Mouse (Mus musculus) liver, adult 2 months (tissue): ENCODE measurements around the gene Olfr91.

Source experiments
- CTCF ChIP-seq: fragments of 200-500 bp; IDR thresholded peaks from 2 replicates; pipeline ENCODE4 v1.5.1; 2011; ENCODE audit warnings: low read depth, low read length, control low read depth
- POLR2A ChIP-seq: fragments of 200-500 bp; IDR thresholded peaks from 2 replicates; pipeline ENCODE4 v1.6.1; 2011; ENCODE audit warnings: low read length, control low read depth; ENCODE audit not compliant: insufficient read depth; ENCODE audit errors: extremely low read depth

DNA sequence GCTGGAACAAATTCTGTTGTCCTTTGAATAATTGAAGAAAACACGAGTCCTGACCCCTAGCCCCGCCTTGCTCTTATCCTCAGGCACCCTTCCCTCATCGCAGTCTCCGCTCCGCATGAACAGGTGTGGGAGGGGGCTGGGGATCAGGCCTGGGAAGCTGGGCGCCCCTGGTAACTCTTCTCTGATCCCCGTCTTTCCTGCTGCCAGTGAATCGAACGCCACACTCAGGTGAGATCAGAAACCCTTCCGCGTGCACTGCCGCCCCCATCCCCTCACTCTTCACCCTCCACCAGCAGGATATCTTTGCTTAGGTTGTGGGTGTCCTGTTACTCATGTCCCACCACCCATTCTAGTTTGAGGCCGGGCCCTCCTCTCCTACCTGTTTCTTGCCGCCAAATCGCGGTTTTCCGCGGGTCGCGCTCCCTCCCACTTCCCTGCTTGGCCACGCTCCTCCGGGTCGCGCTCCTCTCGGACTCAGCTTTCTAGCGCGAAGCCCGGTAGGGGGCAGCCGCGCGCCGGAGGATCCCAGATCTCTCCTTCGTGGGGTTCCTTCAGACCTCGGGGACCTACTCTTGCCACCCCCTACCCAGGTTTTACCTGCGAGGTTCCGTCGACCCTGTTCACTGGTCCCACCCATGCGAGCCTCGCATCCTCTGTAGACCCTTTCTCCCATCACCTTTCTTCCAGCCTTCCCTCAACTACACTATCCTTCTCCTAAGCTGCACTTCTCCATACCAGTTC is 48.3 kb downstream of the Olfr91 start:
- TF ChIP-seq POLR2A (no peak), CTCF (peak; percentile 65)
